Mouse (Mus musculus) hindbrain, embryonic 15.5 days (tissue): ENCODE measurements around the gene Gm20388. TPM values are rescaled to one million over a fixed set of nuclear protein-coding genes. Genes with fewer than 3 reads are reported as not detected.
A peak's percentile ranks its signal among the peaks of the same experiment; 100 is the strongest.

ENCODE experiments used
- ATAC-seq: fragments of 200-750 bp; cut with Nextera tagmentation; 2 replicates; pipeline ENCODE4 v1.8.0; 2017; ENCODE audit warnings: low read depth, moderate number of reproducible peaks, moderate TSS enrichment; ENCODE audit not compliant: low FRiP score
- H3K27ac ChIP-seq: fragments of 300-500 bp; sonication (generic); replicated peaks from 2 replicates; pipeline ENCODE4 v1.5.1; 2015; ENCODE audit warnings: mild to moderate bottlenecking, inconsistent platforms
- H3K27me3 ChIP-seq: fragments of 300-500 bp; sonication (generic); 2 replicates; pipeline ENCODE4 v1.6.1; 2015; ENCODE audit warnings: control low read depth, inconsistent platforms
- H3K36me3 ChIP-seq: fragments of 300-500 bp; sonication (generic); 2 replicates; pipeline ENCODE4 v1.6.1; 2015; ENCODE audit warnings: control low read depth, inconsistent platforms
- H3K4me1 ChIP-seq: fragments of 300-500 bp; sonication (generic); replicated peaks from 2 replicates; pipeline ENCODE4 v1.6.1; 2015; ENCODE audit warnings: control low read depth, inconsistent platforms
- H3K4me2 ChIP-seq: fragments of 300-500 bp; sonication (generic); 2 replicates; pipeline ENCODE4 v1.6.1; 2015; ENCODE audit warnings: moderate library complexity, mild to moderate bottlenecking, inconsistent platforms
- H3K4me3 ChIP-seq: fragments of 300-500 bp; sonication (generic); 2 replicates; pipeline ENCODE4 v1.5.1; 2015; ENCODE audit warnings: mild to moderate bottlenecking, inconsistent platforms
- H3K9ac ChIP-seq: fragments of 300-500 bp; sonication (generic); 2 replicates; pipeline ENCODE4 v1.6.1; 2015; ENCODE audit warnings: inconsistent platforms
- H3K9me3 ChIP-seq: fragments of 300-500 bp; sonication (generic); 2 replicates; pipeline ENCODE4 v1.6.1; 2016; ENCODE audit warnings: control low read depth, inconsistent platforms
- WGBS: fragments of 180-500 bp; shearing (Covaris S2); methylation state at CpG from one replicate; pipeline ENCODE4 v1.1.7; 2015; 5-methylcytosine and 5-hydroxymethylcytosine counted together
- polyA plus RNA-seq: library from polyadenylated mRNA; unstranded; fragments of >200 nt; fragmentation: Nextera tagmentation; extraction: Ambion mirVana; gene quantifications from 2 replicates; pipeline ENCODE4 v1.2.1, GENCODE M21; 2015

Gm20388 gene
- polyA plus RNA-seq, 1 experiment from 2014 or later, result 5.4 TPM

DNA sequence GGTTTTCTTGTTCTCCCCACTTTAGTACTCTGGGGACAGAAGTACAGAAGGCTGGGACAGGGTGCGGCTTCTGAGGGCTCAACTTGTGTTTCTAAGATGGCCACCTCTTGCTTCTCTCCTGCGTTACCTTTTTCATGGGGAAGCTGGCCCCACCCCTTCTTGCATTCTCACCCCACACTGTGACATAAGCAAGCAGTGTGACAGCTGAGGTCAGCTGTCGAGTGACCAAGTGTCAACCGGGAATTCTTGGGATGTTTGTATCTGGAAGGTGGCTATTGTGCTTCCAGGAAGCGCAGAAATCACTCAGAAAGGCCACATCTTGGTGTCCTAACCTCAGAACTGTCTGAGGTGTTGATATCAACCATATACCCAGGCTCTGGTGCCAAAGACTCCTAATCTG is 1257.4 kb downstream of the Gm20388 start:
- no peak overlapping the region for H3K27ac ChIP-seq
- H3K9me3 ChIP-seq, result no peaks in the 10 kb centered on the region
- 69% methylated on average over 5 of the region's 5 CpGs for WGBS
- H3K4me2 ChIP-seq, result no peak overlapping the region
- 0 out of 2 replicates have a peak, but pooled peaks cover 11% of the 10 kb centered on the region for H3K4me1 ChIP-seq
- H3K4me3 ChIP-seq, result no peak overlapping the region
- ATAC-seq, result no peak
- H3K9ac ChIP-seq, result no peak overlapping the region
- H3K27me3 ChIP-seq, result no peaks in the 10 kb centered on the region
- H3K36me3 ChIP-seq, result no peaks in the 10 kb centered on the region

GRCm38 (mm10) chr8:121170116-121170515 is 1259.5 kb downstream of the Gm20388 start:
- no peak overlapping the region for H3K9ac ChIP-seq
- H3K9me3 ChIP-seq, result no peaks in the 10 kb centered on the region
- 0 out of 2 replicates have a peak, but pooled peaks cover 7% of the 10 kb centered on the region for H3K4me1 ChIP-seq
- H3K4me2 ChIP-seq, result no peak overlapping the region
- H3K27ac ChIP-seq, result no peak overlapping the region
- no peaks in the 10 kb centered on the region for H3K27me3 ChIP-seq
- 53% methylated on average over 7 of the region's 7 CpGs for WGBS
- no peak for ATAC-seq
- no peak overlapping the region for H3K4me3 ChIP-seq
- no peaks in the 10 kb centered on the region for H3K36me3 ChIP-seq

DNA sequence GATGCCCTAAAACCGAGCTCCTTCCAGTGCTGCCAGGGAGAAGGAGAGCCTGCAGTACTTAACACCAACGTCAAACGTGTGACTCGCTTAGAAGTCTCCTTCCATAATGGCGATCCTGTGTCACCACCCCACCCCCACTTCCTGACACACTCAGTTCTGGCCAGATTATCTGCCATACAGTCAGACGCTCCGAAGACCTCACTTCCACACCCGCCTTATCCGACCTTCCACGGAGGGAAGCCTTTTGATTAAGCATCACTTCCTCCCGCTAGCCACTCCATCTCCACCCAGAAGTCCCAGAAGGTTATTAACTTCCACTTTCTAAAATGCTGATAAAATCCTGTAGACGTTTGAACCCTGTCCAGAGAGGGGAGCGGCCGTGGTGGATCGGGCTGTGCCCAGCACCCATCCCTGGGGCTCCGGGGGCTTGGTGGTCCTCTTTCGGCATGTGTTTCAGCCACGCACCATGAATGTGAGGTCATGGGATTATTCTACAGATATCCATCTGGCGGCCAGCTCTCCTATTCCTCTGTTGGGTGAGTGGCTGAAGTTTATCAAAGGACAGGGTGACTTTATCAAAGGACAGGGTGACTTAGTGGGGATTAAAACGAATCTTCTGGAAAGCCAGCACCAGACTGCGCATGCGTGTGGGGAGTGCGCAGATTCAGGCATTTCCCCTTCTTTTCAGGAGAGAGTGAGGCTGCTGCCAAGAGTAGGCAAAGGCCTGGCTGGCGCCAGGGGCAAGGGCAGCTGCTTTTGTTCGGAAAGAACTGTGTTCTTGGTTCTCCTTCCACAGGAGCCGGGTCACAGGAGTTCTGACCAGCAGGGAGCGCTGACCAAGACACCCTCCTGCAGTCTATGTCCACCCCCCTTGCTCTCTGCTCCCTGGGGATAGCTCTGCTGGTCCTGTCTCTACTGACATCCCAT is 1260.2 kb downstream of the Gm20388 start:
- H3K4me1 ChIP-seq, result 0 out of 2 replicates have a peak, but pooled peaks cover 7% of the 10 kb centered on the region
- H3K27ac ChIP-seq, result no peak overlapping the region
- H3K36me3 ChIP-seq, result no peaks in the 10 kb centered on the region
- no peak overlapping the region for H3K4me3 ChIP-seq
- no peaks in the 10 kb centered on the region for H3K27me3 ChIP-seq
- no peaks in the 10 kb centered on the region for H3K9me3 ChIP-seq
- no peak overlapping the region for H3K9ac ChIP-seq
- no peak overlapping the region for H3K4me2 ChIP-seq
- 68% methylated on average over 27 of the region's 27 CpGs for WGBS
- no peak for ATAC-seq

GRCm38 (mm10) chr8:121172567-121172966 is 1261.9 kb downstream of the Gm20388 start:
- H3K9me3 ChIP-seq, result no peaks in the 10 kb centered on the region
- no peak overlapping the region for H3K4me3 ChIP-seq
- no peaks in the 10 kb centered on the region for H3K36me3 ChIP-seq
- 76% methylated on average over 8 of the region's 8 CpGs for WGBS
- no peaks in the 10 kb centered on the region for H3K27me3 ChIP-seq
- no peak for ATAC-seq
- H3K4me1 ChIP-seq, result 0 out of 2 replicates have a peak, but pooled peaks cover 7% of the 10 kb centered on the region
- H3K27ac ChIP-seq, result no peak overlapping the region
- no peak overlapping the region for H3K4me2 ChIP-seq
- H3K9ac ChIP-seq, result no peak overlapping the region

DNA sequence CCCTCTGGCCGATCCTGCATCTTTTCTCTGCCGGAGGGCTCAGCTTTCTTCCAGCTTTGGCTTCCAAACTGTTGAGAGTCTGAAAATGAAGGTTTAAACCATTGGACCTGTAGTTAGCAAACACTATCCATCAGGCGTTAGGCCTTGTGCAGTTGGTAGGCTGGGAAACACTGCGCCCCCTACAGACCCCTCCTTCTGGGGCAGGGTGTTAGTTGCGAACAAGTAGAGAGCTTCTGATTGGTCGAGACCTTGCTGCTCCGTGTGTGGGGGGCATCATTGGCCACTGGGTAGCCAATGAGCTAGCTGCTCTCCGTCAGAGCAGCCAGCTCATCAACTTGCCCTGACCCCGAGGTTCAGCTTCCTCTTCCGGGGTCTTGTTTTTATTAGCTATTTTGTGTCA is 1263.5 kb downstream of the Gm20388 start:
- 69% methylated on average over 10 of the region's 10 CpGs for WGBS
- Histone ChIP-seq H3K9me3 (no peaks in the 10 kb centered on the region), H3K27me3 (no peaks in the 10 kb centered on the region), H3K36me3 (no peaks in the 10 kb centered on the region), H3K4me1 (0 out of 2 replicates have a peak, but pooled peaks cover 7% of the 10 kb centered on the region), H3K9ac (no peak overlapping the region), H3K4me2 (no peak overlapping the region; the same call in 1 of the 2 replicates), H3K4me3 (no peak overlapping the region), H3K27ac (no peak overlapping the region)
- no peak for ATAC-seq

DNA sequence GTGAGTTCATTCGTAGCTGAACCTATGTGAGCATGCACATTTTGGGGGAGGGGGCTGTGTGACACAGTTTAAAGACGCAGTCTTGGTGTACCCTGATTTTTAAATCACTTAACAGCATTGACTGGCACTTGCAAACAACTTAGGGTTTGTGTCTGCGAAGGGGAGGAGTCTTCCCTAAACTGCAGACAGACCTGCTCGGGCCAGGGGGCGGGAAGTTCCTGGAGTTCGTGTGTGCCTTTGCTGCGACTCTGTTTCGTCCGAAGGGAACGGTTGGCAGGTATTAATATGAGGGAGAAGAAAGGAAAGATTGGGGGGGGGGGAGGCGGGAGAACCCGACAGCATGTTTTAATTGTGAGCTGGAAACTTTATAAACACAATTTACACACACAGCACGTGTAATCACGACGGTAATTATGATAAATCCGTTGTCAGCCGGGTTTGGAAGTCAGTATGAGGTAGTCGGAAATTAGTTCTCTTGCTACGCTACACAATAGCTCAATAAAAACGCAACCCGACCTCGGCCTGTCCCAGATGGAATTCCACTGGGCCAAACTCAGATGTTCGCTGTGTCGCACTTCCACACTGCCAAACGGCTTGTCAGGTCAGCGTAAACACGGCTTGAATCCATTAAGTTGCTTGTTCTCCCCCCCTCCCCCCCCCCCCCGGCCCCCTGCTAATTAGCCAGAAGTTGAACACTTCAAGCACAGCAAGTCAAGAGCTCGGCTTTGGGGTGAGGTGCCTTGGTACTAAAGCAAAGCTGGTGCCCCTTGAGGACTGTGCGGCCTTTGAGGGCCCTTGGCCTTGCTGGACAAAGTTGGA is 1264.3 kb downstream of the Gm20388 start:
- Histone ChIP-seq H3K4me3 (no peak overlapping the region), H3K4me2 (no peak overlapping the region; the same call in 1 of the 2 replicates), H3K9ac (no peak overlapping the region), H3K27me3 (no peaks in the 10 kb centered on the region), H3K27ac (no peak overlapping the region), H3K9me3 (no peaks in the 10 kb centered on the region), H3K4me1 (0 out of 2 replicates have a peak, but pooled peaks cover 7% of the 10 kb centered on the region), H3K36me3 (no peaks in the 10 kb centered on the region)
- ATAC-seq, result no peak
- WGBS, result 52% methylated on average over 29 of the region's 30 CpGs

DNA sequence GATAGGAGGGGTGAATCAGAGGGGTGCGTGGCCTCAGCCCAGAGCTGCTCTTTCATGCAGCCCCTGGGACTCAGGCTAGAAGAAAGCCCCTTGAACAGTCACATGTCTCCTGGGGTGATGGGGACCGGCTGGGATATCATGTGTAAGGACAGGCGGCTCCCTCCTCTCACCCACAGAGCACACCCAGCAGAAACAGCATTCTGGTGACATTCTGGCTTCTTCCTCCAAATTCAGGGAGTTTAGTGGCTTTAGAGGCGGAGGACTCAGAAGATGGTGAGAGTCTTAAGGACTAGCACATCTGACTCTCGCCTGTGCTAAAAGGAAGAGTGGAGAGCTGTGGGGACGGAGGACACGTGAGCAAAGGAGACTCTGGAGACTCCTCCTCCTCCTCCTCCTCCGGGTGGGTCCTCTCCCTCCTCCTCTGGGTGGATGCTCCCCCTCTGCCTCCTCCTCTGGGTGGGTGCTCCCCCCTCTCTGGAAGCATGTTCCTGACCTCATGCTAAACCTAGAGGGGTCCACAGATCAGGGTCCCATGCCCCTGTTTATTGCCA is 1265.0 kb downstream of the Gm20388 start:
- H3K27ac ChIP-seq, result no peak overlapping the region

DNA sequence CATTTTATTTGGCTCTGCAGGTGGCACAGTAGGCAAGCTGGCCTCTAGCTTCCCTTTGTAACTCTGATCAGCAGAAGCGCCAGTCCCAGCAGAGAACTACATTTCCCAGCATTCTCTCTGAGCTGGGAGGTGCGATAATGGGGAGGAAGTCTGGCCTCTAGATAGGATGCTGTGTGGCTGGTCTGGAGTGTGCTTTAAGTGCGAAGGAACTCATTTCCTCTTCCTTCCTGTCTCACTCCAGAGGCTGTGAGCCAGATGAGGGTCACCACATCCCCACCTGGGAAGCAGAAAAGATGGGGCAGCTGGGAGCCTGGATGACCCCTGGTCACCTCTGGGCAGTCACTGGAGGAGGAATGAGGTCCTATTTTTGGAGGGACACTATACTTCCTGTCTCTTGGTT is 1265.7 kb downstream of the Gm20388 start:
- Histone ChIP-seq H3K27me3 (no peaks in the 10 kb centered on the region), H3K9ac (no peak overlapping the region)
- ATAC-seq, result no peak

More for the DNA sequence above, 1265.0 kb downstream of the Gm20388 start:
- Histone ChIP-seq H3K4me1 (peaks cover 7% of the 10 kb centered on the region), H3K4me3 (no peak overlapping the region), H3K9me3 (no peaks in the 10 kb centered on the region), H3K27me3 (no peaks in the 10 kb centered on the region), H3K4me2 (no peak overlapping the region), H3K9ac (no peak overlapping the region), H3K36me3 (no peaks in the 10 kb centered on the region)
- 70% methylated on average over 8 of the region's 8 CpGs for WGBS
- 0 out of 2 replicates have a peak, but pooled peaks have one; percentile 24 for ATAC-seq

GRCm38 (mm10) chr8:121180474-121181284 is 1270.0 kb downstream of the Gm20388 start:
- peak; percentile 66; the same call in 1 of the 2 replicates for ATAC-seq
- 22% methylated on average over 21 of the region's 21 CpGs for WGBS
- H3K27me3 ChIP-seq, result no peaks in the 10 kb centered on the region

More for the DNA sequence above, 1265.7 kb downstream of the Gm20388 start:
- WGBS, result 37% methylated on average over 3 of the region's 3 CpGs
- no peak overlapping the region for H3K4me2 ChIP-seq
- H3K36me3 ChIP-seq, result no peaks in the 10 kb centered on the region
- no peak overlapping the region for H3K4me3 ChIP-seq
- H3K4me1 ChIP-seq, result peaks cover 10% of the 10 kb centered on the region
- H3K27ac ChIP-seq, result no peak overlapping the region
- no peaks in the 10 kb centered on the region for H3K9me3 ChIP-seq

DNA sequence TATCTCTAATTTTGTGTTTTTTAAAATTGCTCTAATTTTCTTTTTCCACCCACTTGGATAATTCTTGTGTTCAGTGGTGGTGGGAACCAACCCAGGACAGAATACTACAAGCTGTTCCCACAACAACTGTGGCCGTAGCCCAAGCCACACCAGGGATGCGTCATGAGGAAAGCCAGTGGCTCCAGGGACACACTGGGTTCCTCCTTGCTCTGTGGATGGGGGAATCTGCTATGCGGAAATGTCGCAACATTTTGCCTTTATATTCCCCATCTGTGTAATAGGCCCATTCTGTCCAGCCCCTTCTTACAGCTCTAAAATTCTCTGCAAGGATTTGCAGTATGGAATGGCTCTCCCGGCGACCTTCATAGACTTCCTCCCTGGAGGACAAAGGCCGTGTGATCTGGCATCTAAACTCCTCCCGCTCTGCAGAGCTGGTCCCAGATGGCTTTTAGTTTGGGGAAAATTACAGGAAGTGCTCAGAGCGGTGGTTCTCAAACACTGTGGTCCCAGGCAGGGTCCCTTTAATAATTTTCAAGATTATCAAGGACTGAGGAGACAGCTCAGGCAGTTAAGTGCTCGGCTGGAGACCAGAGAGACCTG is 1270.7 kb downstream of the Gm20388 start:
- Histone ChIP-seq H3K9me3 (no peaks in the 10 kb centered on the region), H3K4me2 (peak overlapping the region; percentile 23; the same call in 1 of the 2 replicates), H3K27me3 (no peaks in the 10 kb centered on the region), H3K4me3 (no peak overlapping the region), H3K27ac (0 out of 2 replicates have a peak overlapping the region, but pooled peaks have one; percentile 12), H3K9ac (no peak overlapping the region), H3K36me3 (no peaks in the 10 kb centered on the region), H3K4me1 (peaks cover 15% of the 10 kb centered on the region)
- 54% methylated on average over 10 of the region's 10 CpGs for WGBS
- no peak for ATAC-seq

More at GRCm38 (mm10) chr8:121180474-121181284, 1270.0 kb downstream of the Gm20388 start:
- Histone ChIP-seq H3K4me1 (peaks cover 15% of the 10 kb centered on the region), H3K4me3 (no peak overlapping the region), H3K27ac (0 out of 2 replicates have a peak overlapping the region, but pooled peaks have one; percentile 12), H3K9me3 (no peaks in the 10 kb centered on the region), H3K36me3 (no peaks in the 10 kb centered on the region), H3K9ac (no peak overlapping the region), H3K4me2 (peak overlapping the region; percentile 23)
